Mouse (Mus musculus): ENCODE measurements around the gene Olfr1440.

DNA sequence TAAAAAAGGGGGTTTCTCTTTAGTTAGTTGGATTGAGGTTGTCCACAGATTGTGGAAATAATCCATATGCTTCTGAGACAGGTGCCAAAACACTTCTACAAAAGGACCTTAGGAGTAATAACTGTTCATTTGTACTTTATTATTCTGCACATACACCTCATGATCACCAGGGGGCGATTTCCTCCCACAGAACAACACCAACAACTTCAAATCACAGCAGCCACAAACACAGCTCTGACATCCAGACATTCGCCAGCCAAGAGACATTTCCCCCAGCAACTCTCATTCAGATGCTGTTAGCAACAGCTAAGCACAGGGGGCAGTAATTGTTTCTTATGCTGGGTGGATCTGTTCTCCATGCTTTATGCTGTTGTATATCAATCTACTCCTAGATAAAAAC lies 46.0 kb downstream of the Olfr1440 start:
- TF ChIP-seq POLR2A (IDR thresholded peaks at IDR 0.05; ENCODE audit: insufficient read depth, low read depth, low read length) (no peak), CTCF (IDR thresholded peaks at IDR 0.05) (peak; percentile 72), EP300 (IDR thresholded peaks at IDR 0.05; ENCODE audit: insufficient read depth, low read depth, low read length) (no peak)

Measured in heart, adult 2 months (tissue).